Mouse (Mus musculus) adipocyte (in vitro differentiated cells): ENCODE results near the gene Sesn3.
A peak's percentile ranks its signal among the peaks of the same experiment; 100 is the strongest.
"Not testable (repeated sequence)": the region's sequence is repeated elsewhere in the genome, so short reads cannot be mapped to it uniquely, and the experiment has no call there.

Experiments used
- DNase-seq: peaks from one replicate; pipeline ENCODE4 v3.0.0-alpha.2; 2016; ENCODE audit warnings: low spot score

Gene Sesn3

GRCm38 (mm10) chr9:14274986-14275720 is at the start of gene Sesn3:
Gene Sesn3, plus strand, starts transcription at chr9:14275067.
- DNase-seq = peak; percentile 42

GRCm38 (mm10) chr9:14227086-14227485 is 47.8 kb upstream of the Sesn3 start:
- DNase-seq = not testable (repeated sequence)

- no peak for DNase-seq
Observed at GRCm38 (mm10) chr9:14233702-14234373, 41.0 kb upstream of the Sesn3 start.

GRCm38 (mm10) chr9:14235286-14235685 is 39.6 kb upstream of the Sesn3 start:
- no peak for DNase-seq

- DNase-seq = not testable (repeated sequence)
Observed at GRCm38 (mm10) chr9:14241003-14241402, 33.9 kb upstream of the Sesn3 start.

- no peak for DNase-seq
Observed at GRCm38 (mm10) chr9:14242308-14242707, 32.6 kb upstream of the Sesn3 start.

- DNase-seq = no peak
Observed at GRCm38 (mm10) chr9:14244528-14244927, 30.3 kb upstream of the Sesn3 start.

- no peak for DNase-seq
Observed at GRCm38 (mm10) chr9:14245013-14245586, 29.8 kb upstream of the Sesn3 start.

GRCm38 (mm10) chr9:14246016-14246799 is 28.7 kb upstream of the Sesn3 start:
- no peak for DNase-seq

- DNase-seq = no peak
Observed at GRCm38 (mm10) chr9:14247480-14248208, 27.2 kb upstream of the Sesn3 start.

- no peak for DNase-seq
Observed at GRCm38 (mm10) chr9:14248209-14248596, 26.7 kb upstream of the Sesn3 start.

- no peak for DNase-seq
Observed at GRCm38 (mm10) chr9:14261150-14261549, 13.7 kb upstream of the Sesn3 start.

- DNase-seq = no peak
Observed at GRCm38 (mm10) chr9:14262568-14262972, 12.3 kb upstream of the Sesn3 start.

- DNase-seq = no peak
Observed at GRCm38 (mm10) chr9:14266470-14266869, 8.4 kb upstream of the Sesn3 start.

GRCm38 (mm10) chr9:14268578-14268977 is 6.3 kb upstream of the Sesn3 start:
- DNase-seq = no peak

GRCm38 (mm10) chr9:14272921-14273320 is 1.9 kb upstream of the Sesn3 start:
- DNase-seq = no peak

- no peak for DNase-seq
Observed at GRCm38 (mm10) chr9:14274586-14274985, 281 bp upstream of the Sesn3 start.

- DNase-seq = peak; percentile 99
Observed at GRCm38 (mm10) chr9:14275792-14276480, 1.1 kb downstream of the Sesn3 start.

- DNase-seq = peak; percentile 63
Observed at GRCm38 (mm10) chr9:14276481-14277287, 1.8 kb downstream of the Sesn3 start.

GRCm38 (mm10) chr9:14277365-14277991 is 2.6 kb downstream of the Sesn3 start:
- peak; percentile 87 for DNase-seq
